Mouse (Mus musculus) forebrain, embryonic 15.5 days (tissue): Measurements from ENCODE around the gene Gm49630. TPM values are rescaled to one million over a fixed set of nuclear protein-coding genes. Genes with fewer than 3 reads are reported as not detected.
A peak's percentile ranks its signal among the peaks of the same experiment; 100 is the strongest.
"Not testable (repeated sequence)": the region's sequence is repeated elsewhere in the genome, so short reads cannot be mapped to it uniquely, and the experiment has no call there.

Experiments used
- ATAC-seq: fragments of 200-750 bp; cut with Nextera tagmentation; replicated peaks from 2 replicates; pipeline ENCODE4 v1.8.0; 2017; ENCODE audit warnings: mild to moderate bottlenecking, moderate TSS enrichment, moderate library complexity
- H3K27ac ChIP-seq: fragments of 300-500 bp; sonication (generic); replicated peaks from 2 replicates; pipeline ENCODE4 v1.5.1; 2015; ENCODE audit warnings: mild to moderate bottlenecking, inconsistent platforms
- H3K27me3 ChIP-seq: fragments of 300-500 bp; sonication (generic); 2 replicates; pipeline ENCODE4 v1.6.1; 2015; ENCODE audit warnings: inconsistent platforms
- H3K36me3 ChIP-seq: fragments of 300-500 bp; sonication (generic); 2 replicates; pipeline ENCODE4 v1.6.1; 2015; ENCODE audit warnings: mild to moderate bottlenecking, inconsistent platforms
- H3K4me1 ChIP-seq: fragments of 300-500 bp; sonication (generic); 2 replicates; pipeline ENCODE4 v1.6.1; 2015; ENCODE audit warnings: inconsistent platforms
- H3K4me2 ChIP-seq: fragments of 300-500 bp; sonication (generic); replicated peaks from 2 replicates; pipeline ENCODE4 v1.6.1; 2015; ENCODE audit warnings: mild to moderate bottlenecking, inconsistent platforms
- H3K4me3 ChIP-seq: fragments of 300-500 bp; sonication (generic); 2 replicates; pipeline ENCODE4 v1.5.1; 2015; ENCODE audit warnings: mild to moderate bottlenecking, inconsistent platforms
- H3K9ac ChIP-seq: fragments of 300-500 bp; sonication (generic); replicated peaks from 2 replicates; pipeline ENCODE4 v1.6.1; 2015; ENCODE audit warnings: mild to moderate bottlenecking, inconsistent platforms
- H3K9me3 ChIP-seq: fragments of 300-500 bp; sonication (generic); 2 replicates; pipeline ENCODE4 v1.6.1; 2016; ENCODE audit warnings: inconsistent platforms
- WGBS: fragments of 180-500 bp; shearing (Covaris S2); methylation state at CpG from one replicate; pipeline ENCODE4 v1.1.7; 2015; ENCODE audit warnings: mixed read lengths; 5-methylcytosine and 5-hydroxymethylcytosine counted together
- polyA plus RNA-seq: library from polyadenylated mRNA; unstranded; fragments of >200 nt; fragmentation: Nextera tagmentation; extraction: Ambion mirVana; gene quantifications from 2 replicates; pipeline ENCODE4 v1.2.1, GENCODE M21; 2015

Gm49630 gene
- polyA plus RNA-seq, 1 experiment from 2014 or later, result not detected

- WGBS, result 74% methylated on average over 9 of the region's 9 CpGs
- H3K9ac ChIP-seq, H3K4me3 ChIP-seq, H3K27ac ChIP-seq, H3K4me1 ChIP-seq, H3K9me3 ChIP-seq, H3K27me3 ChIP-seq, H3K36me3 ChIP-seq, H3K4me2 ChIP-seq: not testable (repeated sequence)
- peak; percentile 47; the same call in 1 of the 2 replicates for ATAC-seq
Measured at GRCm38 (mm10) chr17:7360749-7361465, 10.9 kb downstream of the Gm49630 start.

- ATAC-seq, result 0 out of 2 replicates have a peak, but pooled peaks have one; percentile 24
- H3K27ac ChIP-seq, H3K4me3 ChIP-seq, H3K36me3 ChIP-seq, H3K9me3 ChIP-seq, H3K4me1 ChIP-seq, H3K9ac ChIP-seq, H3K4me2 ChIP-seq, H3K27me3 ChIP-seq: not testable (repeated sequence)
- WGBS, result 67% methylated on average over 4 of the region's 4 CpGs
Measured at GRCm38 (mm10) chr17:7359806-7360205, 12.0 kb downstream of the Gm49630 start.

GRCm38 (mm10) chr17:7352596-7352995 is 19.2 kb downstream of the Gm49630 start, which contains the start of gene Ttll2:
Gene Ttll2 (minus strand): TSS chr17:7352696.
- not testable (repeated sequence) for H3K27ac ChIP-seq, H3K36me3 ChIP-seq, H3K4me2 ChIP-seq, ATAC-seq, H3K4me1 ChIP-seq, H3K9ac ChIP-seq, H3K9me3 ChIP-seq, H3K27me3 ChIP-seq, H3K4me3 ChIP-seq
- 93% methylated on average over 1 of the region's 1 CpGs for WGBS

- H3K36me3 ChIP-seq, H3K27ac ChIP-seq, H3K4me3 ChIP-seq, H3K9me3 ChIP-seq, H3K4me1 ChIP-seq, H3K27me3 ChIP-seq, H3K4me2 ChIP-seq, H3K9ac ChIP-seq: not testable (repeated sequence)
- 25% methylated on average over 2 of the region's 3 CpGs for WGBS
- peak; percentile 46; the same call in 1 of the 2 replicates for ATAC-seq
Measured at GRCm38 (mm10) chr17:7348765-7349164, 23.0 kb downstream of the Gm49630 start.

GRCm38 (mm10) chr17:7337381-7337780 is 34.4 kb downstream of the Gm49630 start:
- 70% methylated on average over 8 of the region's 9 CpGs for WGBS
- H3K27me3 ChIP-seq, result not testable (repeated sequence)

GRCm38 (mm10) chr17:7332745-7333144 is 39.0 kb downstream of the Gm49630 start:
- not testable (repeated sequence) for H3K9me3 ChIP-seq, H3K36me3 ChIP-seq, H3K9ac ChIP-seq, H3K4me3 ChIP-seq, H3K27ac ChIP-seq, H3K27me3 ChIP-seq, H3K4me1 ChIP-seq, ATAC-seq, H3K4me2 ChIP-seq
- WGBS, result 95% methylated on average over 3 of the region's 5 CpGs

More at GRCm38 (mm10) chr17:7337381-7337780, 34.4 kb downstream of the Gm49630 start:
- H3K4me3 ChIP-seq, H3K36me3 ChIP-seq, H3K9me3 ChIP-seq, H3K4me1 ChIP-seq, H3K9ac ChIP-seq, H3K27ac ChIP-seq, H3K4me2 ChIP-seq, ATAC-seq: not testable (repeated sequence)

- H3K9me3 ChIP-seq, ATAC-seq, H3K27ac ChIP-seq, H3K4me1 ChIP-seq, H3K27me3 ChIP-seq, H3K4me3 ChIP-seq, H3K4me2 ChIP-seq, H3K9ac ChIP-seq, H3K36me3 ChIP-seq: not testable (repeated sequence)
- WGBS, result 85% methylated on average over 8 of the region's 8 CpGs
Measured at GRCm38 (mm10) chr17:7326415-7326814, 45.4 kb downstream of the Gm49630 start.

- not testable (repeated sequence) for H3K27ac ChIP-seq, H3K4me1 ChIP-seq, ATAC-seq, H3K27me3 ChIP-seq, H3K36me3 ChIP-seq, H3K4me2 ChIP-seq, H3K4me3 ChIP-seq, H3K9me3 ChIP-seq, H3K9ac ChIP-seq
- WGBS, result 95% methylated on average over 5 of the region's 5 CpGs
Measured at GRCm38 (mm10) chr17:7324346-7324745, 47.4 kb downstream of the Gm49630 start, which contains the start of gene Tcp10a. Gene Tcp10a (plus strand): TSS chr17:7324646.

GRCm38 (mm10) chr17:7319789-7320188 is 52.0 kb downstream of the Gm49630 start:
- 88% methylated on average over 6 of the region's 6 CpGs for WGBS
- not testable (repeated sequence) for H3K4me3 ChIP-seq, H3K27ac ChIP-seq, H3K9me3 ChIP-seq, H3K4me2 ChIP-seq, H3K36me3 ChIP-seq, H3K4me1 ChIP-seq, H3K27me3 ChIP-seq, H3K9ac ChIP-seq, ATAC-seq

- ATAC-seq, H3K36me3 ChIP-seq, H3K4me2 ChIP-seq, H3K9ac ChIP-seq, H3K4me1 ChIP-seq, H3K4me3 ChIP-seq, H3K27me3 ChIP-seq, H3K9me3 ChIP-seq, H3K27ac ChIP-seq: not testable (repeated sequence)
- 81% methylated on average over 8 of the region's 8 CpGs for WGBS
Measured at GRCm38 (mm10) chr17:7315693-7316382, 55.9 kb downstream of the Gm49630 start.

- not testable (repeated sequence) for H3K4me1 ChIP-seq, H3K9ac ChIP-seq
- 61% methylated on average over 8 of the region's 8 CpGs for WGBS
Measured at GRCm38 (mm10) chr17:7306278-7307196, 65.2 kb downstream of the Gm49630 start.

More at GRCm38 (mm10) chr17:7306278-7307196, 65.2 kb downstream of the Gm49630 start:
- H3K9me3 ChIP-seq, H3K27me3 ChIP-seq, H3K4me2 ChIP-seq, H3K27ac ChIP-seq, H3K36me3 ChIP-seq, H3K4me3 ChIP-seq: not testable (repeated sequence)
- peak; percentile 91 for ATAC-seq
